Mouse (Mus musculus) MEL (cell line): ENCODE measurements around the gene Hnrnpu. TPM values are rescaled to one million over a fixed set of nuclear protein-coding genes. Genes with fewer than 3 reads are reported as not detected.

Source experiments
- DNase-seq: peaks from one replicate; pipeline ENCODE4 v3.0.0; 2011; ENCODE audit warnings: low read depth, low spot score
- H3K27ac ChIP-seq: 2 replicates; pipeline ENCODE4 v1.5.1; 2012; ENCODE audit warnings: low read depth, mild to moderate bottlenecking, control low read depth, low read length, moderate library complexity; ENCODE audit not compliant: control insufficient read depth
- H3K27me3 ChIP-seq, 2 experiments: fragments of 150-350 bp in 1 of 2; sonication (generic) in 1 of 2; 2 replicates each; pipeline ENCODE4 v1.6.1; 2012; ENCODE audit warnings: low read length in 2 of 2, mild to moderate bottlenecking in 2 of 2, improper control_type of control experiment in 1 of 2, moderate library complexity in 1 of 2; ENCODE audit not compliant: insufficient read depth in 2 of 2, control insufficient read depth in 1 of 2
- H3K36me3 ChIP-seq, 2 experiments: 2 replicates each; pipeline ENCODE4 v1.6.1; 2012 to 2014; ENCODE audit warnings: low read length in 2 of 2, improper control_type of control experiment in 1 of 2, inconsistent platforms in 1 of 2, mild to moderate bottlenecking in 1 of 2; ENCODE audit not compliant: insufficient read depth in 2 of 2, control insufficient read depth in 1 of 2
- H3K4me1 ChIP-seq, 2 experiments: fragments of 150-350 bp in 1 of 2; sonication (generic) in 1 of 2; 2 replicates each; pipeline ENCODE4 v1.6.1; 2012; ENCODE audit warnings: low read length in 2 of 2, improper control_type of control experiment in 1 of 2, mild to moderate bottlenecking in 1 of 2; ENCODE audit not compliant: insufficient read depth in 2 of 2, control insufficient read depth in 1 of 2
- H3K4me3 ChIP-seq, 2 experiments: fragments of 150-350 bp in 1 of 2; sonication (generic) in 1 of 2; 2 replicates each; pipeline ENCODE4 v1.5.1; 2012; ENCODE audit warnings: low read depth in 2 of 2, low read length in 2 of 2, mild to moderate bottlenecking in 2 of 2, moderate library complexity in 2 of 2, control low read depth in 1 of 2, improper control_type of control experiment in 1 of 2; ENCODE audit not compliant: control insufficient read depth in 1 of 2, insufficient read depth in 1 of 2
- H3K79me2 ChIP-seq: 2 replicates; pipeline ENCODE4 v1.6.1; 2012; ENCODE audit warnings: mild to moderate bottlenecking, low read length, moderate library complexity; ENCODE audit not compliant: control insufficient read depth, poor library complexity, insufficient read depth
- H3K9ac ChIP-seq: 2 replicates; pipeline ENCODE4 v1.6.1; 2012; ENCODE audit warnings: low read depth, mild to moderate bottlenecking, control low read depth, low read length, moderate library complexity; ENCODE audit not compliant: control insufficient read depth, poor library complexity, severe bottlenecking
- H3K9me3 ChIP-seq: fragments of 150-350 bp; sonication (generic); replicated peaks from 2 replicates; pipeline ENCODE4 v1.6.1; 2012; ENCODE audit warnings: mild to moderate bottlenecking, low read length, improper control_type of control experiment, moderate library complexity; ENCODE audit not compliant: insufficient read depth
- BHLHE40 ChIP-seq: IDR thresholded peaks from 2 replicates; pipeline ENCODE4 v1.6.1; 2012; ENCODE audit warnings: low read depth, mild to moderate bottlenecking, inconsistent platforms, low read length, improper control_type of control experiment, borderline replicate concordance
- CHD1 ChIP-seq: IDR thresholded peaks from 2 replicates; pipeline ENCODE4 v1.6.1; 2012; ENCODE audit warnings: low read depth, mild to moderate bottlenecking, inconsistent platforms, low read length, improper control_type of control experiment
- ELF1 ChIP-seq: IDR thresholded peaks from 2 replicates; pipeline ENCODE4 v1.6.1; 2014; ENCODE audit warnings: low read depth, mild to moderate bottlenecking, inconsistent platforms, low read length, improper control_type of control experiment, moderate library complexity
- EP300 ChIP-seq, 2 experiments: IDR thresholded peaks; 2 replicates each; pipeline ENCODE4 v1.6.1; 2011; ENCODE audit warnings: improper control_type of control experiment in 2 of 2, low read length in 2 of 2, low read depth in 1 of 2, mild to moderate bottlenecking in 1 of 2
- GABPA ChIP-seq: IDR thresholded peaks from 2 replicates; pipeline ENCODE4 v1.6.1; 2012; ENCODE audit warnings: low read depth, mild to moderate bottlenecking, inconsistent platforms, low read length, improper control_type of control experiment, moderate library complexity
- MAFK ChIP-seq: IDR thresholded peaks from 2 replicates; pipeline ENCODE4 v1.6.1; 2011; ENCODE audit warnings: low read depth, mild to moderate bottlenecking, low read length, improper control_type of control experiment, borderline replicate concordance
- MAZ ChIP-seq: IDR thresholded peaks from 2 replicates; pipeline ENCODE4 v1.6.1; 2012; ENCODE audit warnings: low read depth, mild to moderate bottlenecking, inconsistent platforms, low read length, improper control_type of control experiment
- POLR2AphosphoS2 ChIP-seq: IDR thresholded peaks from 2 replicates; pipeline ENCODE4 v1.6.1; 2011; ENCODE audit warnings: low read length, improper control_type of control experiment
- POLR2AphosphoS5 ChIP-seq: IDR thresholded peaks from 2 replicates; pipeline ENCODE4 v1.6.1; 2012; ENCODE audit warnings: low read depth, borderline replicate concordance, mild to moderate bottlenecking, inconsistent platforms, low read length, moderate library complexity, mixed read lengths
- TBP ChIP-seq: IDR thresholded peaks from 2 replicates; pipeline ENCODE4 v1.8.0; 2011; ENCODE audit warnings: low read depth, low read length, improper control_type of control experiment
- UBTF ChIP-seq: IDR thresholded peaks from 2 replicates; pipeline ENCODE4 v1.6.1; 2012; ENCODE audit warnings: low read depth, mild to moderate bottlenecking, inconsistent platforms, low read length, improper control_type of control experiment, moderate library complexity, borderline replicate concordance; ENCODE audit not compliant: insufficient read depth
- ZMIZ1 ChIP-seq: IDR thresholded peaks from 2 replicates; pipeline ENCODE4 v1.6.1; 2012; ENCODE audit warnings: low read depth, mild to moderate bottlenecking, inconsistent platforms, low read length, improper control_type of control experiment, moderate library complexity
- polyA plus RNA-seq, 2 experiments: library from polyadenylated mRNA; stranded (reverse) in 1 of 2; unstranded in 1 of 2; fragments of >175 nt in 1 of 2; fragments of >200 nt in 1 of 2; gene quantifications; 2 replicates each; pipeline versions ENCODE4 v1.2.1 to v1.2.4; 2012; ENCODE audit warnings: low replicate concordance in 2 of 2, low read depth in 1 of 2; ENCODE audit not compliant: insufficient read length in 2 of 2, insufficient read depth in 1 of 2, missing spikeins in 1 of 2
- total RNA-seq: library from RNA; depleted of rRNA; stranded (reverse); fragments of 300-350 nt; gene quantifications from 2 replicates; pipeline ENCODE4 v1.2.3, GENCODE M21; 2012

The Hnrnpu gene
- total and polyA plus RNA-seq, 3 experiments, result 373 to 2,754 (median 789) TPM

GRCm38 (mm10) chr1:178324568-178324967, 13.0 kb downstream of the Hnrnpu start:
- Histone ChIP-seq H3K9me3 (no peaks in the 10 kb centered on the region), H3K79me2 (peaks cover 4% of the 10 kb centered on the region), H3K36me3 (peaks cover 57 to 61% of the 10 kb centered on the region in 2 experiments), H3K9ac (no peak overlapping the region), H3K4me1 (peaks cover 0 to 3% of the 10 kb centered on the region in 2 experiments; a peak in 2 of 4 replicates), H3K4me3 (no peak overlapping the region), H3K27me3 (no peaks in the 10 kb centered on the region), H3K27ac (no peak overlapping the region)
- DNase-seq, result peak; percentile 18
- TF ChIP-seq BHLHE40 (no peak), EP300 (IDR thresholded peaks at IDR 0.05; ENCODE audit: low read depth in 1 of 2, low read length in 2 of 2) (no peak), ELF1 (no peak), POLR2AphosphoS2 (peak; percentile 57; the same call in 1 of the 2 replicates), MAZ (no peak), GABPA (no peak), ZMIZ1 (peak; percentile 52; the same call in 1 of the 2 replicates)

- Histone ChIP-seq H3K4me3 (no peak overlapping the region), H3K27me3 (no peaks in the 10 kb centered on the region), H3K9me3 (no peaks in the 10 kb centered on the region), H3K36me3 (peaks cover 44 to 51% of the 10 kb centered on the region in 2 experiments), H3K9ac (no peak overlapping the region), H3K27ac (no peak overlapping the region), H3K79me2 (peaks cover 9% of the 10 kb centered on the region), H3K4me1 (no peaks in the 10 kb centered on the region)
- DNase-seq, result peak; percentile 38
- TF ChIP-seq TBP (no peak), POLR2AphosphoS2 (peak; percentile 69)
These were observed 14.4 kb downstream of the Hnrnpu start for GRCm38 (mm10) chr1:178323235-178323634.

GRCm38 (mm10) chr1:178321730-178322357, 15.8 kb downstream of the Hnrnpu start:
- Histone ChIP-seq H3K4me1 (peaks cover 0 to 2% of the 10 kb centered on the region in 2 experiments; a peak in 1 of 4 replicates), H3K9ac (no peak overlapping the region), H3K9me3 (no peaks in the 10 kb centered on the region), H3K4me3 (no peak overlapping the region), H3K27me3 (no peaks in the 10 kb centered on the region), H3K79me2 (peaks cover 10% of the 10 kb centered on the region), H3K27ac (no peak overlapping the region), H3K36me3 (peaks cover 31 to 44% of the 10 kb centered on the region in 2 experiments)
- peak; percentile 39 for DNase-seq
- TF ChIP-seq MAFK (peak; percentile 79; the same call in 1 of the 2 replicates), CHD1 (no peak), UBTF (no peak), POLR2AphosphoS2 (peak; percentile 30; the same call in 1 of the 2 replicates), ZMIZ1 (0 out of 2 replicates have a peak, but pooled peaks have one; percentile 1), POLR2AphosphoS5 (0 out of 2 replicates have a peak, but pooled peaks have one; percentile 23)
